Mouse (Mus musculus): ENCODE measurements around the gene Hist2h2ac.

DNA sequence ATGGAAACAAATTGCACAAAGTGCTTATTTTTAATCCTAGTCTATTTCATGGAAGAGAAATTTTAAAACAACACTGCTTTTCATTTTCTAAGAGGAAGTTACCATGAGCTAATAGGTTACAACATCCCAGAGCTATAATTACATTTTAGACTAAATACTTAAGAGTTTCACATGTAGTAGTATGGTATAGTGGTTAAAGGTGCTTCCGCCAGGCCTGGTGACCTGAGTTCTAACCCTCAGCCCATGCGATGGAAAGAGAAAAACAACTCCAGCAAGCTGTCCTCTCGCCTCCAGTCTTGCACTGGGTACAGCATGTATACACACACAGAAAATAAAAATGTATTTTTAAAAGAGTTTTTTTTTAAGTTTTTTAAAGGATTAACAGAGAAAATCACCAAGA is 31.1 kb upstream of the Hist2h2ac start:
- TF ChIP-seq POLR2A (IDR thresholded peaks at IDR 0.05; ENCODE audit: insufficient read depth, low read length) (no peak), CTCF (IDR thresholded peaks at IDR 0.05; ENCODE audit: low read depth, low read length) (no peak)

Measured in ES-Bruce4 (cell line).